Mouse (Mus musculus) gastrocnemius, postnatal 14 days (tissue): ENCODE measurements around the gene Adamts14. TPM values are rescaled to one million over a fixed set of nuclear protein-coding genes. Genes with fewer than 3 reads are reported as not detected.
A peak's percentile ranks its signal among the peaks of the same experiment; 100 is the strongest.

Source experiments
- DNase-seq: peaks from one replicate; pipeline ENCODE4 v3.0.0; 2021; ENCODE audit warnings: mixed read lengths
- intact Hi-C: fragments of 180-260 bp; cut with DNase I; formaldehyde crosslinking; loops from one replicate; pipeline ENCODE4 v1.15.1; 2025; ENCODE audit warnings: low total_unique reads
- total RNA-seq, 2 experiments: library from RNA; stranded (reverse); gene quantifications; 2 replicates each; pipeline ENCODE4 v1.2.3; 2021

The Adamts14 gene
- total RNA-seq, 2 experiments from 2014 or later = 3.7 to 4.2 TPM

DNA sequence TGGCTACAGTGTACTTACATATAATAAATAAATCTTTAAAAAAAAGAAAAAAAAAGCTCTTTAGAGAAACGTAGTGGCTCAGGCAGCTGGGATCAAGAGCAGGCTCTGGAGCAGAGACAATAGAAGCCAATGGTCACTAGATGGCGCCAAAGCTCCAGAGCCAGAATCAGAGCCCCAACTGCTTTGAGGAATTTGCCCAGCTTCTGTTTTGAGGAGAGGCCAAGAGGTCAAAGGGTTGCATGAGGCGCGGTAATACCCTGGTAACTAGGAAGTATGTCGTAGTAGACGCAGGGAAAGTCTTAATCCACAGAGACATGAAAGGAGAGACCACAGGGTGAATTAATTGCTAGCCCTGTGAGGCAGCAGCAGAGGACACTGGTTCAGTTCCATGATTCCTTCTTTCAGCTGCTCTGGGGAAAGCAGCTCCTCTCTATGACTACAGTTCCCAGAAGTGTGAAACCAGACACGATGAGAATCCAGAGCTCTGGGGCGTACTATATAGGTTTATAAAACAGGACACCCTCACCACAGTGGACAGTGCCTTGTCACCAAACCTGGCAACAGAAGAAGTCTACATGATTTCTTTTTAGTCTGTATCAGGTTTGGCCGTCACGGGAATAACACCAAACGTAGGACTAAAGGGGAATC lies 73.5 kb downstream of the Adamts14 start:
- intact Hi-C loops = loop anchor here (2.0 to 10.0 kb wide), 2 partner anchors 137 to 205 kb away; no protein-coding TSS in a partner anchor
- DNase-seq = peak; percentile 71

DNA sequence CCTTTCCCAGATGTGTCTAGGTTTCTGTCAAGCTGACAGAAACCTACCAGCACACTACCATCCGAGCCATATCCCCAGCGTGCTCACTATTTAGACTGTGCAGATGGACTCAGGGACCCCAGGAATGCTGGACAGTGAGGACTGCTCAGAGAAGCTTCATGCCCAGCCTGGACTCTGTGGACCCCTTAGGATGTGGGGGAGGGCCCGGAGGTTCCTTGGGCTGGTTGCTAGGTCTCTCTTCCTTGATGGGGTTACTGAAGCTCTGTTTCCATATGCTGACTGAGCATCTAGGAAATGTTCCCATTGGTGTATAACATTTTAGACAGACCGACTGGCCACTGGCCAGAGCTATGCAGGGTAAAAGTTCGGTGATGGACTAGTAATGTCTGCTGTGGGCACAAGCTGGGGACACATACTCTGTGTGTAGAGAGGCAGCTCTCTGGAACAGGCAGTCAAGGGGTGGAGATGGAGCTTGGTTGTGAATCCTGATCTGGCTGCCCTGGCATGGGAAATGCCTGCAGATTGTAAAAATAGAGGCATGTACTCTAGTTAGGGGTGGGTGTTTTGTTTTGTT lies 77.4 kb downstream of the Adamts14 start:
- no peak for DNase-seq
- intact Hi-C loops = no loop called here

- intact Hi-C loops = no loop called here
- DNase-seq = no peak
Observed at GRCm38 (mm10) chr10:61195216-61195615, 78.0 kb downstream of the Adamts14 start.

DNA sequence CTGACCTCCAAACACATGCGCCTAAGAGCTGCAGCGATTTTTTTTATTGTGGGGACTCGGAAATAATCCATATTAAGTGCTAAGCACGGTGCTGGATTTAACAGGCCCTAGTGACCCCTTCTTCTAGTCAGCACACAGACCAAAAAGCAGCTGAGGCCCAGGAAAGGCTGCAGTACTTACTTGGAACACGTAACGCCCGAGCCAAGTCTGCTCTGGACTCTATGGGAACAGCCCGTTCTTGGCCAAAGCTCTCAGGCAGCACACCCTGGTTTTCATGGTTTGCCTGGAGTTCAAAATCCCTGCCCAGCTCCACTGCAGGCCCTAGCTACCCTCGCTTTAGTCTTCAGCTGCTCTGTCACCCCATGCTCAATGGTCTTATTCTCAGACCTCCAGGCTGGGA lies 78.6 kb downstream of the Adamts14 start:
- DNase-seq = peak; percentile 45
- intact Hi-C loops = no loop called here

- no peak for DNase-seq
- intact Hi-C loops = no loop called here
Observed at GRCm38 (mm10) chr10:61188010-61188409, 85.2 kb downstream of the Adamts14 start.

DNA sequence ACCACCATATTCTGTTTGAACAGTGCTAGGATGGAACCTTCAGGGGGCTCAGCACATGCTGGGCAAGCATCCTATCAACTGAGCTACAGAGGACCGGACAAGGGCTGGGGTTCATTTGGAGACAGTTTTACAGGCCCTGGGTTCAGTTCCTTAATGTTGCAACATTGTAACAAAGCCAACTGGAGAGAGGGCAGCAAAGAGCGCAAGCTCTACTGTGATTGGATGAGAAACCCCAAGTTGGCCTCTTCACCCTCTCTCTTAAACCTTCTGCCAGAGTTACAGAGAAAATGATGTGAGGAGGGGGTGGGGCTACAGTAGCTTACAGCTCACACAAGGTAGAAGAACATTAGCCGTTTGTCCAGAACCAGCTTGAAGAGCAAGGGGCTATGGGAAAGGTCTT lies 86.2 kb downstream of the Adamts14 start:
- DNase-seq = no peak
- intact Hi-C loops = no loop called here

GRCm38 (mm10) chr10:61179927-61180326 lies 93.3 kb downstream of the Adamts14 start:
- intact Hi-C loops = no loop called here
- DNase-seq = no peak

- no peak for DNase-seq
- intact Hi-C loops = no loop called here
Observed at GRCm38 (mm10) chr10:61178687-61179086, 94.6 kb downstream of the Adamts14 start.

DNA sequence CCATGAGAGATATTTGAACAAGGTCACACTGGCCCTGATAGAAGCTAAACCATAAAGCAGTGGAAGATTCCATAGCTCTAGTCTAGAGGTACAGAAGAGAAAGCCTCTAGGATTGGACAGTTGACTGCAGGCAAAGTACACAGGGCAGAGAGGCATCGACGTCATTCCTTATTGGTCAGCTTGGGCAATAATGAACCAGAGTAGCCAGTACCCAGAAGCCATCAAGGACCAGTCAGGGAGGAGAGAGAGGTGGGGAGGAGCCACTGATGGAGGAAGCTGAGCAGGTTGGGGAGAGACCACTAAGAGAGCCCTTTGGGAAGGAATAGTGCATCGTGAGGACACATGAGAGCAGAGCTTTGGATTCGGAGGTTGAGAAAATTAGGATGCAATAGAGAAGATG lies 95.5 kb downstream of the Adamts14 start:
- DNase-seq = no peak
- intact Hi-C loops = no loop called here

DNA sequence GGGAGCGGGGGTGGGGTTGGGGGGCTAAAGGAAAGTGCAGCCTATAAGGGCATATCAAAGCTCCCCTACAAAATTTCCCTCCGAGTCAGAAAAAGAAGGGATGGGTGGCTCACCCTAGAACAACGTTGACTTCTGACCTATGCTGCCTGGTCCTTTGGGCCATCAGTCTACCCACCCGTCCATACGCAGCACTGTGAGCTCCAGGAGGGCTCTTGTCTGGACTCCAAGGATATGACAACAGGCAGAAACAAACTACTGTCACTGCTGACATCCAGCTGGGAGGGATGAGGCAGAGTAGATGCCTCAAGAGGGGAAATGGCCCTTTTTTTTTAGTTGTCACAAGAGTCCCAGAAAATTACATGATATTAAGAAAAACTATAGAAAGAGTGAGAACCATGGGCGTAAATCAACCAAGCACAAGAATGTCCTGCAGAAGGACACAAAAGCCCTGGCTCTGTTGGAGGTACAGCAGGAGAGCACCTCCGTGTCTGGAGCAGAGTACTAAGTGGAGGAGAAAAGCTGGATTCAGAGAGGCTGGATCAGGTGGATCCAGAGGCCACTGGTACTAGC lies 96.9 kb downstream of the Adamts14 start:
- no peak for DNase-seq
- intact Hi-C loops = no loop called here

GRCm38 (mm10) chr10:61175442-61176204 lies 97.6 kb downstream of the Adamts14 start:
- peak; percentile 25 for DNase-seq
- intact Hi-C loops = no loop called here

GRCm38 (mm10) chr10:61174711-61175441 lies 98.4 kb downstream of the Adamts14 start:
- no peak for DNase-seq
- intact Hi-C loops = no loop called here

GRCm38 (mm10) chr10:61172496-61172895 lies 100.7 kb downstream of the Adamts14 start:
- intact Hi-C loops = no loop called here

DNA sequence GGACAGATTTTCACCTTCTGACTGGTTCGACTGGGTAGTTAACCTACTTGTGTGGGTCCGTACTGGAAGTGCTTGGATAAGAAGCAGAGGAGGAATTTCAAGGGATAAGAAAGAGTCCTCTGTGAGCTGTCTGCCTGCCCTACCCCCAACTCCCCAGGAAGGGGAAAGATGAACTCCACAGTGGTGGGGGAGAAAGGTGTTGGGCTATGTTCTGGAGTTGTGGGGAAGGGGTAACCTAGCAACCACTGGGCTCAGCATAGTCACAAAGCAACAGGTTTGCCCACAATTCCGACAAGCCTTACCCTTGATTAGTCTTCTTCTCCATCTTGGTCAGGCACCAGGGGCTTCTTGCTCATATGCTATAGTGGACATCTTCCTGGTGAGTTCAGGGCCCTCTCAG lies 101.6 kb downstream of the Adamts14 start, which contains the start of gene Tbata:
TSS of gene Tbata (plus strand) at position 301 of the 400 bp plus-strand sequence.
- intact Hi-C loops = no loop called here
- no peak for DNase-seq

More at GRCm38 (mm10) chr10:61172496-61172895, 100.7 kb downstream of the Adamts14 start:
- DNase-seq = no peak

GRCm38 (mm10) chr10:61168393-61168792 lies 104.8 kb downstream of the Adamts14 start:
- intact Hi-C loops = no loop called here

GRCm38 (mm10) chr10:61167333-61168096 lies 105.7 kb downstream of the Adamts14 start:
- intact Hi-C loops = no loop called here
- peak; percentile 36 for DNase-seq

More at GRCm38 (mm10) chr10:61168393-61168792, 104.8 kb downstream of the Adamts14 start:
- no peak for DNase-seq

DNA sequence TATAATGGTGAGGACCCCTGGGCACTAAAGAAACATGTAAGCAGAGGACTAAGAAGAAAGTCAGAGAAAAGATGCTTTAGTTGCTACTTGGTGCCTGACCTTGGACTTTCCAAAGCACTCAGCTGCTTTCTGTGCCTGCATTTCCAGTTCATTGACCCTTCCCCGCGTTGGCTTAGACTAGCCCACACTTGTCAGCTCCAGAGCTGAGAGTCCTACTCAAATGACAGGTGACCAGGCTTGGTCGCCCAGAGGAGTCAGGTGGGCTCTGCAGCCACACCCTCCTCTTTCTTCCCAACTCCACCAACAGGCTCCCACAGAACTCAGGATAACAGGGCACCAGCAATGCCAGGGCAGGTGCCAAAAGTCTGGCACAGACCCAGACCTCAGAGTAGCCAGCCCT lies 110.9 kb downstream of the Adamts14 start:
- no peak for DNase-seq
- intact Hi-C loops = no loop called here

- intact Hi-C loops = no loop called here
- no peak for DNase-seq
Observed at GRCm38 (mm10) chr10:61160671-61161070, 112.6 kb downstream of the Adamts14 start.

DNA sequence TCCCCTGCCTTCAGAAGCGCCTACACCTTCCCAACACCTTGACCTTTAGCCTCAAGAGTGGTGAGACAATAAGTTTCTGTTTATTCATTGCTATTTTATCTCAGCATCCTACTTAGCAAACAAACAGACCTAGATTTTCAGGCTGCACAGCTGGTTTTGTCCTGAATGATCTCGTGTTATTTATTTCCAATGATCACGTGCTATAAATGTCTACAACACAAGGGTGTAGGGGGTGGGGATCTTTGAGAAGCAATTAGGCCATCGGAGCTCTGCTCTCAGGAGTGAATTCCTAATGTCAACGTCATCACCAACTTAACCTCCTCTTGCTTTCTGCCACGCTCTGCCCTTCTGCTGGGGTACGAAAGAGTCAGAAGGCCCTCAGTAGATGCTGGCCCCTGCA lies 113.1 kb downstream of the Adamts14 start:
- DNase-seq = no peak
- intact Hi-C loops = no loop called here
